ENCODE assay signal across 11 mouse cellular contexts in the genomic region with DNA sequence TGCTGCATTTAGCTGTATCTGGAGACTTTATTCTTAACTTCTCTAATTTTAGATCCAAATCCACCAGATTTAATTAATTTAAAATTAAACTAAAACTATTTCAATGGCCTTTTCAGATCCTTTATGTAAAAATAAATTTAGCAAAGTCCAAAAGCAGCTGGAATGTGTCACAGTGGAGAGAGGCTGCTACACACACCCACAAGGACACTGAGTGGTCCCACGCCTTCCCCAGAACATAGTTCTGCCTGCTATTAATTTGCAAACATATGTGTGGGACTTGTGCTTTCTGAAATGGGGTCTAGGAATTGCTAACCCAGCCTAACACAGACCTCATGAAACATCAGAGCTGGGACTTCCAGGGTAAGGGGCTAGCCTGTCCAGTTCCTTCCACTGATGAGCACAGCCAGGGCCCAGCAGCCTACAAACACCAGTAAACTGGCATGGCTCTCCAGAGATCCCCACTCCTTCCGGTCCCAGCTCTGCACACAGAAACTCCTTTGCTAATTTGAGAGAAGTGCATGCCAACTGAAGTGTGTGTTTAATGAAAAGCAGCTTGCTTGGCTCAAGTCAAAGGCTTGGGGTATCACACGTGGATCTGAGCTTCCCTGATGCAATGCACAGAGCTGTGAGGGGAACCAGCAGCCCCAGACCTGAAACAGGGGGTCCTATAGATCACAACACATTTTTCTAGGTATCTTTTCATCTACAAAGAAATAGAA.
DNase-seq lines count a peak whose midpoint lies in the region; ATAC-seq and TF ChIP-seq lines count a peak whose summit lies in the region.
"Had no signal": no experiment of that assay in that cellular context is flagged by ENCODE, and none has a peak within 500 bp of the region (broad histone marks: within the 10 kb centered on the region; RNA-seq: fewer than 3 reads in every experiment).

No protein-coding gene starts in this region.

- no peak for TF ChIP-seq CTCF in heart, adult 2 months (IDR thresholded peaks at IDR 0.05)

- H3K79me2 ChIP-seq in heart, adult 2 months (replicated peaks; ENCODE audit: control insufficient read depth, insufficient read depth, low read length): no peaks in the 10 kb centered on the region

- H3K27me3 ChIP-seq in heart, adult 2 months (ENCODE audit: control insufficient read depth, insufficient read depth, low read length): no peaks in the 10 kb centered on the region
- no peaks in the 10 kb centered on the region for H3K27me3 ChIP-seq in neural tube, embryonic 13.5 days
- no peaks in the 10 kb centered on the region for H3K27me3 ChIP-seq in limb, embryonic 13.5 days

- H3K36me3 ChIP-seq in heart, adult 2 months (ENCODE audit: control insufficient read depth, insufficient read depth, low read length): no peaks in the 10 kb centered on the region
- H3K36me3 ChIP-seq in neural tube, embryonic 13.5 days: no peaks in the 10 kb centered on the region
- no peaks in the 10 kb centered on the region for H3K36me3 ChIP-seq in limb, embryonic 13.5 days

- 68% methylated on average over 3 of the region's 3 CpGs for WGBS in heart, adult 2 months
- 64% methylated on average over 3 of the region's 3 CpGs for WGBS in neural tube, embryonic 13.5 days
- WGBS in limb, embryonic 13.5 days: 18% methylated on average over 3 of the region's 3 CpGs

- H3K27ac ChIP-seq in heart, adult 2 months: peak overlapping the region; percentile 29; the same call in 1 of the 2 replicates
- H3K27ac ChIP-seq in neural tube, embryonic 13.5 days (replicated peaks): peak overlapping the region; percentile 73
- H3K27ac ChIP-seq in limb, embryonic 13.5 days: peak overlapping the region; percentile 94
- H3K27ac ChIP-seq: gastrocnemius, adult 2 months; macrophage had no signal

- intact Hi-C loops in heart, adult 2 months (cut with DNase I): no loop called here
- intact Hi-C loops in heart, postnatal 25 days (cut with DNase I): loop anchor here (2.0 kb wide), 1 partner anchor 13 kb away; no protein-coding TSS in a partner anchor

- no peak for TF ChIP-seq POLR2A in heart, adult 2 months (IDR thresholded peaks at IDR 0.05; ENCODE audit: insufficient read depth, low read depth, low read length)

- H3K9ac ChIP-seq in heart, adult 2 months (ENCODE audit: low read depth, low read length): no peak overlapping the region
- no peak overlapping the region for H3K9ac ChIP-seq in neural tube, embryonic 13.5 days
- no peak overlapping the region for H3K9ac ChIP-seq in limb, embryonic 13.5 days

- no peaks in the 10 kb centered on the region for H3K9me3 ChIP-seq in neural tube, embryonic 13.5 days
- no peaks in the 10 kb centered on the region for H3K9me3 ChIP-seq in limb, embryonic 13.5 days

- DNase-seq in heart, adult 2 months: no peak
- no peak for DNase-seq in heart, postnatal 25 days (ENCODE audit: low spot score)
- no peak for DNase-seq in neural tube, embryonic 10.5 days (ENCODE audit: extremely low spot score, low spot score)
- peak; percentile 39 for DNase-seq in telencephalon, adult 2 months (ENCODE audit: low read depth, low spot score)
- DNase-seq in gastrocnemius, postnatal 25 days: no peak
- no peak for DNase-seq in adrenal gland, adult 18-20 months (ENCODE audit: low spot score in 2 of 2)
- DNase-seq: cerebellum, postnatal 25 days; gastrocnemius, adult 2 months had no signal

- no peak overlapping the region for H3K4me3 ChIP-seq in heart, adult 2 months
- H3K4me3 ChIP-seq in neural tube, embryonic 13.5 days: no peak overlapping the region
- no peak overlapping the region for H3K4me3 ChIP-seq in limb, embryonic 13.5 days
- H3K4me3 ChIP-seq: gastrocnemius, adult 2 months had no signal

- peaks cover 20% of the 10 kb centered on the region for H3K4me1 ChIP-seq in heart, adult 2 months (ENCODE audit: control insufficient read depth, insufficient read depth, low read length)
- H3K4me1 ChIP-seq in neural tube, embryonic 13.5 days (replicated peaks): peaks cover 34% of the 10 kb centered on the region
- H3K4me1 ChIP-seq in limb, embryonic 13.5 days: peaks cover 60% of the 10 kb centered on the region

- H3K4me2 ChIP-seq in neural tube, embryonic 13.5 days: no peak overlapping the region
- peak overlapping the region; percentile 11; the same call in 1 of the 2 replicates for H3K4me2 ChIP-seq in limb, embryonic 13.5 days (replicated peaks)

- no peak for TF ChIP-seq EP300 in heart, adult 2 months (IDR thresholded peaks at IDR 0.05; ENCODE audit: insufficient read depth, low read depth, low read length)

- peak; percentile 32; the same call in 1 of the 2 replicates for ATAC-seq in neural tube, embryonic 13.5 days (ENCODE audit: low read depth)
- peak; percentile 91 for ATAC-seq in limb, embryonic 13.5 days (ENCODE audit: low FRiP score, low read depth)

Comparison
In these comparisons a context has a peak if more than half of its experiments do, and no peak if none do; other contexts are left out.
1. H3K27ac ChIP-seq: peak in every context shown above with its lines; median percentile 94 in limb, embryonic 13.5 days; 73 in neural tube, embryonic 13.5 days; 29 in heart, adult 2 months.